Mouse (Mus musculus): ENCODE measurements around the gene Ltbr. TPM values are rescaled to one million over a fixed set of nuclear protein-coding genes. Genes with fewer than 3 reads are reported as not detected.

Gene Ltbr
- 20.6 and 25.1 TPM in 2 replicates for polyA plus RNA-seq (2015; fragmentation: Nextera tagmentation; extraction: Ambion mirVana)

GRCm38 (mm10) chr6:125313546-125314230 lies at the start of gene Ltbr:
TSS of gene Ltbr (minus strand) at chr6:125313885.
- peak; percentile 78 for ATAC-seq (ENCODE audit: insufficient read depth)
- Histone ChIP-seq H3K4me1 (replicated peaks) (peaks cover 34% of the 10 kb centered on the region), H3K4me3 (replicated peaks) (peak within 1 kb of the TSS; percentile 62), H3K9ac (peak within 1 kb of the TSS; percentile 60), H3K27ac (replicated peaks) (peak within 1 kb of the TSS; percentile 75), H3K9me3 (replicated peaks) (no peaks in the 10 kb centered on the region), H3K36me3 (replicated peaks) (0 out of 2 replicates have a peak, but pooled peaks cover 15% of the 10 kb centered on the region), H3K27me3 (peaks cover 11% of the 10 kb centered on the region), H3K4me2 (peak within 1 kb of the TSS; percentile 58)
- under 1% methylated on average over 45 of the region's 46 CpGs for WGBS (ENCODE audit: insufficient replicate concordance)

GRCm38 (mm10) chr6:125363021-125363420 lies 49.3 kb upstream of the Ltbr start:
- H3K9me3 ChIP-seq (replicated peaks): no peaks in the 10 kb centered on the region
- WGBS (ENCODE audit: insufficient replicate concordance): 51% methylated on average over 15 of the region's 15 CpGs
- H3K27ac ChIP-seq (replicated peaks): 0 out of 2 replicates have a peak overlapping the region, but pooled peaks have one; percentile 2
- peak overlapping the region; percentile 27 for H3K4me2 ChIP-seq
- H3K4me3 ChIP-seq (replicated peaks): no peak overlapping the region
- no peak overlapping the region for H3K9ac ChIP-seq
- H3K36me3 ChIP-seq (replicated peaks): peaks cover 39% of the 10 kb centered on the region
- ATAC-seq (ENCODE audit: insufficient read depth): peak; percentile 5; the same call in 1 of the 2 replicates
- H3K27me3 ChIP-seq: no peaks in the 10 kb centered on the region
- H3K4me1 ChIP-seq (replicated peaks): peaks cover 17% of the 10 kb centered on the region

- Histone ChIP-seq H3K9ac (no peak overlapping the region), H3K4me2 (no peak overlapping the region), H3K9me3 (replicated peaks) (no peaks in the 10 kb centered on the region), H3K27me3 (no peaks in the 10 kb centered on the region), H3K4me1 (replicated peaks) (peaks cover 17% of the 10 kb centered on the region), H3K4me3 (replicated peaks) (no peak overlapping the region), H3K36me3 (replicated peaks) (peaks cover 49% of the 10 kb centered on the region), H3K27ac (replicated peaks) (no peak overlapping the region)
- ATAC-seq (ENCODE audit: insufficient read depth): no peak
- WGBS (ENCODE audit: insufficient replicate concordance): 67% methylated on average over 38 of the region's 38 CpGs
Observed at GRCm38 (mm10) chr6:125361467-125362291, 48.0 kb upstream of the Ltbr start.

GRCm38 (mm10) chr6:125360846-125361245 lies 47.2 kb upstream of the Ltbr start:
- no peak overlapping the region for H3K4me3 ChIP-seq (replicated peaks)
- H3K27me3 ChIP-seq: no peaks in the 10 kb centered on the region
- H3K36me3 ChIP-seq (replicated peaks): peaks cover 49% of the 10 kb centered on the region
- WGBS (ENCODE audit: insufficient replicate concordance): 67% methylated on average over 9 of the region's 9 CpGs
- peaks cover 24% of the 10 kb centered on the region for H3K4me1 ChIP-seq (replicated peaks)
- H3K9ac ChIP-seq: no peak overlapping the region
- H3K27ac ChIP-seq (replicated peaks): no peak overlapping the region
- no peak for ATAC-seq (ENCODE audit: insufficient read depth)
- H3K4me2 ChIP-seq: no peak overlapping the region
- H3K9me3 ChIP-seq (replicated peaks): no peaks in the 10 kb centered on the region

GRCm38 (mm10) chr6:125359999-125360398 lies 46.3 kb upstream of the Ltbr start:
- H3K4me3 ChIP-seq (replicated peaks): no peak overlapping the region
- no peak overlapping the region for H3K4me2 ChIP-seq
- no peak overlapping the region for H3K27ac ChIP-seq (replicated peaks)
- H3K27me3 ChIP-seq: no peaks in the 10 kb centered on the region
- no peak overlapping the region for H3K9ac ChIP-seq
- no peak for ATAC-seq (ENCODE audit: insufficient read depth)
- no peaks in the 10 kb centered on the region for H3K9me3 ChIP-seq (replicated peaks)
- 43% methylated on average over 9 of the region's 9 CpGs for WGBS (ENCODE audit: insufficient replicate concordance)
- peaks cover 49% of the 10 kb centered on the region for H3K36me3 ChIP-seq (replicated peaks)
- peaks cover 33% of the 10 kb centered on the region for H3K4me1 ChIP-seq (replicated peaks)

GRCm38 (mm10) chr6:125357334-125357733 lies 43.6 kb upstream of the Ltbr start:
- no peak overlapping the region for H3K4me3 ChIP-seq (replicated peaks)
- peaks cover 46% of the 10 kb centered on the region for H3K4me1 ChIP-seq (replicated peaks)
- H3K4me2 ChIP-seq: no peak overlapping the region
- 77% methylated on average over 15 of the region's 15 CpGs for WGBS (ENCODE audit: insufficient replicate concordance)
- no peak overlapping the region for H3K9ac ChIP-seq
- peaks cover 48% of the 10 kb centered on the region for H3K36me3 ChIP-seq (replicated peaks)
- H3K27me3 ChIP-seq: no peaks in the 10 kb centered on the region
- H3K9me3 ChIP-seq (replicated peaks): no peaks in the 10 kb centered on the region
- ATAC-seq (ENCODE audit: insufficient read depth): no peak
- H3K27ac ChIP-seq (replicated peaks): no peak overlapping the region

- H3K4me3 ChIP-seq (replicated peaks): no peak overlapping the region
- H3K4me1 ChIP-seq (replicated peaks): peaks cover 53% of the 10 kb centered on the region
- H3K4me2 ChIP-seq: no peak overlapping the region
- ATAC-seq (ENCODE audit: insufficient read depth): no peak
- H3K27ac ChIP-seq (replicated peaks): no peak overlapping the region
- no peaks in the 10 kb centered on the region for H3K9me3 ChIP-seq (replicated peaks)
- peaks cover 38% of the 10 kb centered on the region for H3K36me3 ChIP-seq (replicated peaks)
- no peak overlapping the region for H3K9ac ChIP-seq
- no peaks in the 10 kb centered on the region for H3K27me3 ChIP-seq
- 54% methylated on average over 8 of the region's 8 CpGs for WGBS (ENCODE audit: insufficient replicate concordance)
Observed at GRCm38 (mm10) chr6:125356264-125356663, 42.6 kb upstream of the Ltbr start.

- Histone ChIP-seq H3K4me3 (replicated peaks) (no peak overlapping the region), H3K27me3 (peaks cover 4% of the 10 kb centered on the region; the same call in 1 of the 2 replicates), H3K36me3 (replicated peaks) (peaks cover 28% of the 10 kb centered on the region), H3K4me1 (replicated peaks) (peaks cover 54% of the 10 kb centered on the region), H3K9me3 (replicated peaks) (no peaks in the 10 kb centered on the region), H3K27ac (replicated peaks) (no peak overlapping the region), H3K4me2 (peak overlapping the region; percentile 71), H3K9ac (no peak overlapping the region)
- ATAC-seq (ENCODE audit: insufficient read depth): no peak
- 9% methylated on average over 10 of the region's 10 CpGs for WGBS (ENCODE audit: insufficient replicate concordance)
Observed at GRCm38 (mm10) chr6:125355197-125355741, 41.6 kb upstream of the Ltbr start.

- Histone ChIP-seq H3K9ac (no peak overlapping the region), H3K27ac (replicated peaks) (0 out of 2 replicates have a peak overlapping the region, but pooled peaks have one; percentile 24), H3K4me1 (replicated peaks) (peaks cover 54% of the 10 kb centered on the region), H3K4me2 (peak overlapping the region; percentile 71), H3K9me3 (replicated peaks) (no peaks in the 10 kb centered on the region), H3K4me3 (replicated peaks) (no peak overlapping the region), H3K27me3 (peaks cover 10% of the 10 kb centered on the region; the same call in 1 of the 2 replicates), H3K36me3 (replicated peaks) (peaks cover 22% of the 10 kb centered on the region)
- WGBS (ENCODE audit: insufficient replicate concordance): 11% methylated on average over 14 of the region's 14 CpGs
- ATAC-seq (ENCODE audit: insufficient read depth): peak; percentile 29; the same call in 1 of the 2 replicates
Observed at GRCm38 (mm10) chr6:125354352-125355151, 40.9 kb upstream of the Ltbr start.

GRCm38 (mm10) chr6:125353655-125354054 lies 40.0 kb upstream of the Ltbr start:
- ATAC-seq (ENCODE audit: insufficient read depth): no peak
- WGBS (ENCODE audit: insufficient replicate concordance): 20% methylated on average over 4 of the region's 4 CpGs
- no peak overlapping the region for H3K9ac ChIP-seq

More at GRCm38 (mm10) chr6:125353655-125354054, 40.0 kb upstream of the Ltbr start:
- Histone ChIP-seq H3K4me1 (replicated peaks) (peaks cover 61% of the 10 kb centered on the region), H3K4me2 (peak overlapping the region; percentile 71), H3K27me3 (peaks cover 15% of the 10 kb centered on the region; the same call in 1 of the 2 replicates), H3K9me3 (replicated peaks) (no peaks in the 10 kb centered on the region), H3K4me3 (replicated peaks) (0 out of 2 replicates have a peak overlapping the region, but pooled peaks have one; percentile 7), H3K36me3 (replicated peaks) (peaks cover 17% of the 10 kb centered on the region), H3K27ac (replicated peaks) (0 out of 2 replicates have a peak overlapping the region, but pooled peaks have one; percentile 9)
